Mouse (Mus musculus) heart, adult 18-20 months (tissue): ENCODE data around the gene Acsl3. TPM values are rescaled to one million over a fixed set of nuclear protein-coding genes. Genes with fewer than 3 reads are reported as not detected.

Experiments
- DNase-seq, 2 experiments: peaks; one replicate each; pipeline ENCODE4 v3.0.0; 2021 to 2022; ENCODE audit warnings: mixed read lengths in 1 of 2
- long read RNA-seq, 2 experiments: library from polyadenylated mRNA; stranded (forward); transcript quantifications; one replicate each; pipeline ENCODE4 v2.0.0; 2021
- total RNA-seq, 2 experiments: library from RNA; stranded (reverse); gene quantifications; 2 replicates each; pipeline ENCODE4 v1.2.3; 2021

Acsl3 gene
- 1 to 10 TPM; 4.4 to 5.5 TPM for total RNA-seq
- long read RNA-seq, experiment 1, partial matches to known transcripts, result 0 of 1 reads
- long read RNA-seq, experiment 1, other reads (novel, unspliced or antisense), result 0 of 1 reads
- long read RNA-seq, experiment 2, partial matches to known transcripts, result 0 of 1 reads
- long read RNA-seq, experiment 2, other reads (novel, unspliced or antisense), result 0 of 1 reads

- DNase-seq, result peak; percentile 96 to 98
Observed at GRCm38 (mm10) chr1:78657671-78658440, at the start of gene Acsl3, which contains the start of gene Utp14b. Acsl3 (plus strand) TSS chr1:78657825. Utp14b (plus strand) TSS chr1:78658038.

- DNase-seq, result no peak
Observed at GRCm38 (mm10) chr1:78609134-78609907, 48.3 kb upstream of the Acsl3 start.

GRCm38 (mm10) chr1:78611039-78611438 lies 46.6 kb upstream of the Acsl3 start:
- DNase-seq, result peak; percentile 14 to 27

GRCm38 (mm10) chr1:78612959-78613358 lies 44.7 kb upstream of the Acsl3 start:
- no peak for DNase-seq

GRCm38 (mm10) chr1:78624352-78624751 lies 33.3 kb upstream of the Acsl3 start:
- no peak for DNase-seq

- no peak for DNase-seq
Observed at GRCm38 (mm10) chr1:78634486-78634885, 23.1 kb upstream of the Acsl3 start.

GRCm38 (mm10) chr1:78640871-78641270 lies 16.8 kb upstream of the Acsl3 start:
- no peak for DNase-seq

- DNase-seq, result no peak
Observed at GRCm38 (mm10) chr1:78641791-78642190, 15.8 kb upstream of the Acsl3 start.

GRCm38 (mm10) chr1:78642197-78642596 lies 15.4 kb upstream of the Acsl3 start:
- DNase-seq, result no peak

GRCm38 (mm10) chr1:78647317-78647885 lies 10.2 kb upstream of the Acsl3 start:
- DNase-seq, result no peak

GRCm38 (mm10) chr1:78649269-78650061 lies 8.2 kb upstream of the Acsl3 start:
- no peak for DNase-seq

GRCm38 (mm10) chr1:78656472-78656871 lies 1.2 kb upstream of the Acsl3 start:
- DNase-seq, result peak; percentile 44 to 48

GRCm38 (mm10) chr1:78657021-78657629 lies 500 bp upstream of the Acsl3 start:
- DNase-seq, result no peak

- peak in 1 of 2 experiments; percentile 44 for DNase-seq
Observed at GRCm38 (mm10) chr1:78658441-78659269, 1.0 kb downstream of the Acsl3 start.

- peak in 1 of 2 experiments; percentile 17 for DNase-seq
Observed at GRCm38 (mm10) chr1:78659270-78659823, 1.7 kb downstream of the Acsl3 start.

GRCm38 (mm10) chr1:78664326-78664725 lies 6.7 kb downstream of the Acsl3 start:
- DNase-seq, result no peak

GRCm38 (mm10) chr1:78665954-78666499 lies 8.4 kb downstream of the Acsl3 start:
- no peak for DNase-seq

- no peak for DNase-seq
Observed at GRCm38 (mm10) chr1:78666585-78666984, 9.0 kb downstream of the Acsl3 start.

- no peak for DNase-seq
Observed at GRCm38 (mm10) chr1:78682291-78682690, 24.7 kb downstream of the Acsl3 start.

- DNase-seq, result no peak
Observed at GRCm38 (mm10) chr1:78684128-78684527, 26.5 kb downstream of the Acsl3 start.
